Mouse (Mus musculus): ENCODE measurements around the gene Il2rg.

The Il2rg gene

DNA sequence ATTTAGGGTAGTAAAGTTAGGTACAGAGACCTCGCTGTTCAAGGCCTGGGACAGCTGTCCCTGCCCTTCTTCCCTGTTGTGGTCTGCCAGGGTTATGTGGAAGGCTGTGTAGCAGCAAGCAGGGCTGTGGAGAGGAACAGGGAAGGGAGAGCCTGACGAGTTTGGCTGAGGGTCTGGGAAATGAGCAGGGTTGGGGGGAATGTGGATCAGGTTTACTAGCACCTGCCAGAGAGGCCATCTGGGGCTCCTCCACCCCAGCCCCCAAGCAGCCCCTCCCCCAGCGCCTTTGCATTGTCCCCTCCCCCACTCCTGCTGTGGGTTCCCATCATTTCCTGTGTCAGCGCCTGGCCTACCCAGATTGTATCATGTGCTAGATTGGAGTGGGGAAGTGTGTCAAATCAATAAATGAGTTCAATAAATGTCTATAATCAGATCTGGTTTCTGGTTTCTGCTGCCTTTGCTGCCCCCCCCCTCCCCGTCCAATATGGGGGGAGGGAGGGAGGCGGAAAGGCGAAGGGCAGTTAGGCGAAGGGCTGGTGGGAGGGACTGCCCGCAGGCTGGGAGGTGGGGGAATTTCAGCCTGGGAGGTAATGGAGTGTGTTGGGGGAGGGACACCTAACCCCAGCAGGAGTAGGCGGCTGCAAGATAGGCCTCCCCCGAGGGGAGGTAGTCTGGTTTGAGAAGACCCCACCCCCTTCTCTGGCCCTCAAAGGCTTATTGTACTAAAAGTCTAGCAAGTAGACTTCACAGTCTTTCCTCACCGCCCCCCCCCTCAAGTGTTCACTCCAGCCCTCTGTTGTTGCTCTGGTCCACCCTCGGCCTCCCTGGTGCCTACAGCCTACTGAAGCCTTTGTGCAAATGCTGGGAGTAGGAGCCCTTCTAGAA, 7.4 kb downstream of the Il2rg start:
- DNase-seq (ENCODE audit: low read depth): no peak

DNA sequence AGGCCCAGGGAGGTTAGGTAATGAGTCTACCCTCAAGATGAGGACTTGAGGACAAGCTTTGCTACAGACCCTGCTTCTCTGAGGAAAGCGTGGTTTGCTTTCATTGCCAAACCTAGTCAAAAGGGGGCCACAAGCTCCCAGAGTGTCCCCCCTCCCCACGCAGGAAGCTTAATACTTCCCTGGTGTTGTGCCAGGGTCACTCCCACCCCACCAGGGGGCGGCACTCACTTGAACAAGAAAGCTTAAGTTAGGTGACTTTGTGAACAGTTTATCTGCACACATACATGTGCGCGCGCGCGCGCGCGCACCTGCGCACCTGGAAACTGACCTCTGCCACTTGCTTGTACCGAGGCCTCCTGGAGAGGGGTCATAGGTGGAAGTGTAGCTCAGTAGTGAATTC, 11.5 kb downstream of the Il2rg start:
- no peak for DNase-seq (ENCODE audit: low read depth)

GRCm38 (mm10) chrX:101254740-101255139, 13.3 kb downstream of the Il2rg start:
- DNase-seq (ENCODE audit: low read depth): no peak

- DNase-seq (ENCODE audit: low read depth): peak; percentile 83
These were observed 13.9 kb downstream of the Il2rg start, which contains the start of gene Foxo4 for GRCm38 (mm10) chrX:101253952-101254729. Gene Foxo4, plus strand, starts transcription at chrX:101254528.

DNA sequence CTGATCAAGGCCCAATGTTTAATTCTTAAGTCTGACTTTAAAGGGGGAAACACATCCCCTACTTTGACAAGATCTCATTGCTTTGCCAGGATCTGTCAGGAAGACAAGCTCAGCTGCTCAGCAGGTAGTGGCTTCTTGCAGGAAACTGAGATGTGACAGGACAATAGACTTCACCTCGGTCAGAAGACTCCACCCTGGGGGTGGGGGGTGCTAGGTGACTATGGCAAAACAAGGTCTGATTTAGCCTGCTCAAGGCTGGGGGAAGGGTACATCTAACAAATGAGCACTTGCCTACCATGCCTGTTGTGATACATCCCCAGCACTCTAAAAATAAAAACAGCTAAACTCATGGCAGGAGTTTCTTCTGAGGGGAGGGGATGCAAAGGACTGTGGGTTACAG, 23.0 kb downstream of the Il2rg start:
- no peak for DNase-seq (ENCODE audit: low read depth)

DNA sequence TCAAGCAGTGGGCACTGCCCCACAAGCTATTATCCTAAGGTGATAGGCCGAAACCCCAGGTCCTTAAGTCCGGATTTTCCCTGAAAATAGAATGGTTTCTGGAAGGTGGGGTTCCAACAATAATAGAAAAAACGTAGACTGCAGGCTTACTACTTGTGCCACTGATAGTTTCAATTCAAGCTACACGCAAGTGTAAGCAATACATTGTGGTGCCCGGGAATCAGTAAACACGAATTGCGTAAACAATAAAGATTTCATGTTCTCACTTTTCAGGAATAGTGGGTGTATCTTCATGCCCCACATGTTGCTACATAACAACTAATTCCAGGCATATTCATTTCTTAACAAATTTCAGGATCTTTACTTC, 45.3 kb downstream of the Il2rg start:
- no peak for DNase-seq (ENCODE audit: low read depth)

DNA sequence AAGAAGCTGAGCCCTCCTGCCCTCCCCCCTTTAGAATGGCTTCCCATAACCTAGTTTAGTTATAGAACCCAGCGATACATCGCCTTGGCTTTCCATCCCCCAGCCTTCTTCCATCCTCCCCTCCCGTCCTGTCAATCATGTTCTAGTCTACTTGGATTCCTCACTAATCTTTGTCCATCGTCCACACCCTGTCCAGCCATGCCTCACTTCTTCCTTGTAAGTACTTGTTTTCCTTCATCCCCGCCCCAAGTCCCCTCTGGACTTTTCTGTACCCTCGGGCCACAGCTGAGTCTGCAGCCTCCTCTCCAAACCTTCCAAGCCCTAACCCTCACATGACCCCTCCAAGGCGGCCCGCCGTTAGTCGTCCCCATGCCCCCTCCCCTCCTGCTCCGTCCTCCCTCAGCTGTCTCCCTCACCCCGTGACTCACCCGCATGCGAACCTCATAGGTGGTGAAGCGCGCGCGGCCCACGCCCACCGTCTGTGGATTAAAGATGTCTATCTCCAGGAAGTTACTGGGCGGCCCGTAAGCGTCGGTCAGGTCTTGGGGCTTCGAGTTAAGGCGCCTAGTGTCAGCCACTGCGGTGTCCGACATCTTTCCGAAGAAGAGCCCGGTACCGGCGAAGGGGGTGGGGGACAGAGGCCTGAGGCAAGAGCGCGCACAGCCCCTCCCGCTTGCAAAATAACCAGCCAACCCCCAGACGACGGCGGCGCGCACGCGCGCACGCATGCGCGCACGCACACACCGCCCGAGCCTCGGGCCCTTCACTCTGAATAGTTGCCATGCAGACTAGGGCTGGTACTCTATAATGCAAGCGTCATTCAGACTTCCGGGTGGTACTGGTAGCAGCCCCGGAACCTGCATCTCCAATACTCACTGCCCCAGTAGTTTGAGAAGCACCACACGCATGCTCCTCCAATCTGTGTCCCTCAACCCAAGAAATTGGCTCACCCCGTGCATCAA, 45.9 kb downstream of the Il2rg start, which contains the start of gene Snx12:
Gene Snx12 (minus strand): TSS at position 730 of the 962 bp plus-strand sequence.
- peak; percentile 70 for DNase-seq (ENCODE audit: low read depth)
